In genomic region chr6:35265580-35266278, GRCm38 (mm10) we compare ENCODE assay signal across 21 mouse cellular contexts. TPM values are rescaled to one million over a fixed set of nuclear protein-coding genes. Genes with fewer than 3 reads are reported as not detected.
DNase-seq lines count a peak whose midpoint lies in the region; ATAC-seq and TF ChIP-seq lines count a peak whose summit lies in the region.
"Had no signal": no experiment of that assay in that cellular context is flagged by ENCODE, and none has a peak within 500 bp of the region (broad histone marks: within the 10 kb centered on the region; RNA-seq: fewer than 3 reads in every experiment).

No protein-coding gene starts in this region.

- peaks cover 19% of the 10 kb centered on the region for H3K36me3 ChIP-seq in heart, embryonic 15.5 days
- peaks cover 11% of the 10 kb centered on the region for H3K36me3 ChIP-seq in heart, embryonic 11.5 days (ENCODE audit: control insufficient read depth, insufficient read depth, low read length)
- peaks cover 30% of the 10 kb centered on the region for H3K36me3 ChIP-seq in embryonic facial prominence, embryonic 14.5 days (ENCODE audit: control insufficient read depth, insufficient read depth, low read length)
- H3K36me3 ChIP-seq in limb, embryonic 14.5 days (ENCODE audit: control insufficient read depth, insufficient read depth, low read length) = peaks cover 27% of the 10 kb centered on the region

- no peak for ATAC-seq in heart, embryonic 15.5 days (replicated peaks; ENCODE audit: insufficient number of reproducible peaks, insufficient read depth, low FRiP score, low read depth)
- no peak for ATAC-seq in heart, embryonic 11.5 days (replicated peaks; ENCODE audit: insufficient number of reproducible peaks, low FRiP score, low TSS enrichment)
- no peak for ATAC-seq in embryonic facial prominence, embryonic 14.5 days (ENCODE audit: low read depth)
- peak; percentile 53 for ATAC-seq in limb, embryonic 14.5 days (ENCODE audit: low FRiP score, low read depth)
- ATAC-seq: forebrain, postnatal 0 days; liver, postnatal 0 days had no signal

- H3K4me1 ChIP-seq in heart, embryonic 15.5 days (replicated peaks) = peaks cover 7% of the 10 kb centered on the region; the same call in 1 of the 2 replicates
- 0 out of 2 replicates have a peak, but pooled peaks cover under 1% of the 10 kb centered on the region for H3K4me1 ChIP-seq in heart, embryonic 11.5 days (ENCODE audit: control insufficient read depth, insufficient read depth, low read length)
- no peaks in the 10 kb centered on the region for H3K4me1 ChIP-seq in embryonic facial prominence, embryonic 14.5 days (ENCODE audit: control insufficient read depth, insufficient read depth, low read length)
- peaks cover 9% of the 10 kb centered on the region for H3K4me1 ChIP-seq in limb, embryonic 14.5 days (ENCODE audit: control insufficient read depth, insufficient read depth, low read length)
- H3K4me1 ChIP-seq: hindbrain, embryonic 10.5 days; midbrain, embryonic 12.5 days had no signal

- no peak overlapping the region; the same call in 1 of the 2 replicates for H3K4me2 ChIP-seq in heart, embryonic 15.5 days
- no peak overlapping the region for H3K4me2 ChIP-seq in heart, embryonic 11.5 days
- no peak overlapping the region for H3K4me2 ChIP-seq in embryonic facial prominence, embryonic 14.5 days (ENCODE audit: low read depth, low read length)
- no peak overlapping the region for H3K4me2 ChIP-seq in limb, embryonic 14.5 days (replicated peaks; ENCODE audit: low read depth, low read length, severe bottlenecking)
- H3K4me2 ChIP-seq: midbrain, embryonic 12.5 days had no signal

- peak overlapping the region; percentile 33 for H3K27ac ChIP-seq in heart, embryonic 15.5 days
- H3K27ac ChIP-seq in heart, embryonic 11.5 days (ENCODE audit: low read depth, low read length) = no peak overlapping the region
- H3K27ac ChIP-seq in embryonic facial prominence, embryonic 14.5 days (replicated peaks; ENCODE audit: low read depth, low read length) = peak overlapping the region; percentile 46
- peak overlapping the region; percentile 79 for H3K27ac ChIP-seq in limb, embryonic 14.5 days (replicated peaks; ENCODE audit: low read depth, low read length)
- H3K27ac ChIP-seq: forebrain, embryonic 10.5 days; hindbrain, embryonic 10.5 days; midbrain, embryonic 12.5 days had no signal

- no peak for TF ChIP-seq POLR2A in limb, embryonic 14.5 days (IDR thresholded peaks at IDR 0.05; ENCODE audit: borderline replicate concordance, extremely low read depth, insufficient read depth, insufficient read length)

- H3K9ac ChIP-seq in heart, embryonic 15.5 days = no peak overlapping the region
- no peak overlapping the region for H3K9ac ChIP-seq in heart, embryonic 11.5 days (ENCODE audit: low read depth, low read length)
- no peak overlapping the region for H3K9ac ChIP-seq in embryonic facial prominence, embryonic 14.5 days (ENCODE audit: low read depth, low read length)
- no peak overlapping the region for H3K9ac ChIP-seq in limb, embryonic 14.5 days (ENCODE audit: low read depth, low read length, severe bottlenecking)
- H3K9ac ChIP-seq: forebrain, postnatal 0 days; liver, postnatal 0 days; midbrain, embryonic 12.5 days had no signal

- WGBS in heart, embryonic 15.5 days = 66% methylated on average over 15 of the region's 15 CpGs
- WGBS in heart, embryonic 11.5 days (ENCODE audit: insufficient replicate concordance) = 75% methylated on average over 15 of the region's 15 CpGs
- WGBS in embryonic facial prominence, embryonic 14.5 days = 77% methylated on average over 15 of the region's 15 CpGs
- WGBS in limb, embryonic 14.5 days = 64% methylated on average over 15 of the region's 15 CpGs

- no peak overlapping the region for H3K4me3 ChIP-seq in heart, embryonic 15.5 days
- H3K4me3 ChIP-seq in heart, embryonic 11.5 days (ENCODE audit: low read depth, low read length) = no peak overlapping the region
- H3K4me3 ChIP-seq in embryonic facial prominence, embryonic 14.5 days (ENCODE audit: low read depth, low read length) = no peak overlapping the region
- H3K4me3 ChIP-seq in limb, embryonic 14.5 days (replicated peaks; ENCODE audit: low read length) = no peak overlapping the region
- H3K4me3 ChIP-seq: forebrain, embryonic 10.5 days; hindbrain, embryonic 10.5 days; midbrain, embryonic 12.5 days had no signal

- no peaks in the 10 kb centered on the region for H3K9me3 ChIP-seq in heart, embryonic 15.5 days (replicated peaks)
- H3K9me3 ChIP-seq in heart, embryonic 11.5 days (replicated peaks; ENCODE audit: control insufficient read depth, low read length) = no peaks in the 10 kb centered on the region
- no peaks in the 10 kb centered on the region for H3K9me3 ChIP-seq in embryonic facial prominence, embryonic 14.5 days (ENCODE audit: control insufficient read depth, low read length)
- H3K9me3 ChIP-seq in limb, embryonic 14.5 days (ENCODE audit: control insufficient read depth, low read length) = no peaks in the 10 kb centered on the region
- H3K9me3 ChIP-seq: forebrain, embryonic 10.5 days; hindbrain, embryonic 10.5 days; midbrain, embryonic 12.5 days had no signal

- DNase-seq in kidney, postnatal 10 days = peak; percentile 30
- DNase-seq in kidney, adult 18-20 months = no peak
- peak; percentile 33 for DNase-seq in embryonic facial prominence, embryonic 14.5 days (ENCODE audit: low spot score)
- DNase-seq in limb, embryonic 14.5 days (ENCODE audit: low spot score) = peak; percentile 23
- no peak for DNase-seq in ovary, adult 18-20 months (ENCODE audit: low spot score)
- DNase-seq: adrenal gland, adult 2 months; cerebellum, adult 9-10 months; forebrain, postnatal 0 days; heart, adult 18-20 months; kidney, adult 9 months; layer of hippocampus, adult 9-11 months; liver, postnatal 0 days; lung, postnatal 10 days; right cerebral cortex, postnatal 25 days; thymus, adult 18-20 months; thymus, postnatal 4 days had no signal

- H3K27me3 ChIP-seq in heart, embryonic 15.5 days = no peaks in the 10 kb centered on the region
- H3K27me3 ChIP-seq in heart, embryonic 11.5 days (ENCODE audit: control insufficient read depth, insufficient read depth, low read length) = no peaks in the 10 kb centered on the region
- H3K27me3 ChIP-seq in embryonic facial prominence, embryonic 14.5 days (replicated peaks; ENCODE audit: control insufficient read depth, insufficient read depth, low read length) = no peaks in the 10 kb centered on the region
- H3K27me3 ChIP-seq in limb, embryonic 14.5 days (ENCODE audit: control insufficient read depth, insufficient read depth, low read length) = no peaks in the 10 kb centered on the region
- H3K27me3 ChIP-seq: midbrain, embryonic 12.5 days had no signal

RNA-seq across cellular contexts. Expression of gene Slc13a4, which starts 42.2 kb away (rescaled TPM):
- 0.67 and 0.72 TPM in 2 replicates for polyA plus RNA-seq in heart, embryonic 15.5 days (2015; fragmentation: Nextera tagmentation; extraction: Ambion mirVana)
- 2.4 and 2.7 TPM in 2 replicates for polyA plus RNA-seq in heart, embryonic 11.5 days (2014; fragmentation: Nextera tagmentation; extraction: Ambion mirVana)
- 2.5 and 3.0 TPM in 2 replicates for polyA plus RNA-seq in embryonic facial prominence, embryonic 14.5 days (2014; fragmentation: Nextera tagmentation; extraction: Ambion mirVana)
- polyA plus RNA-seq in limb, embryonic 14.5 days (2012; rRNA removed) = 0.33 and 0.42 TPM in 2 replicates
- polyA plus RNA-seq in limb, embryonic 14.5 days (2014; fragmentation: Nextera tagmentation; extraction: Ambion mirVana) = 0.22 and 0.30 TPM in 2 replicates

Comparison
In these comparisons a context has a peak if more than half of its experiments do, and no peak if none do; other contexts are left out.
1. DNase-seq: peak in kidney, postnatal 10 days (single experiment), embryonic facial prominence, embryonic 14.5 days (single experiment) and limb, embryonic 14.5 days (single experiment); none in kidney, adult 18-20 months (single experiment) and ovary, adult 18-20 months (single experiment).